ENCODE assay signal across 19 mouse cellular contexts in the genomic region with DNA sequence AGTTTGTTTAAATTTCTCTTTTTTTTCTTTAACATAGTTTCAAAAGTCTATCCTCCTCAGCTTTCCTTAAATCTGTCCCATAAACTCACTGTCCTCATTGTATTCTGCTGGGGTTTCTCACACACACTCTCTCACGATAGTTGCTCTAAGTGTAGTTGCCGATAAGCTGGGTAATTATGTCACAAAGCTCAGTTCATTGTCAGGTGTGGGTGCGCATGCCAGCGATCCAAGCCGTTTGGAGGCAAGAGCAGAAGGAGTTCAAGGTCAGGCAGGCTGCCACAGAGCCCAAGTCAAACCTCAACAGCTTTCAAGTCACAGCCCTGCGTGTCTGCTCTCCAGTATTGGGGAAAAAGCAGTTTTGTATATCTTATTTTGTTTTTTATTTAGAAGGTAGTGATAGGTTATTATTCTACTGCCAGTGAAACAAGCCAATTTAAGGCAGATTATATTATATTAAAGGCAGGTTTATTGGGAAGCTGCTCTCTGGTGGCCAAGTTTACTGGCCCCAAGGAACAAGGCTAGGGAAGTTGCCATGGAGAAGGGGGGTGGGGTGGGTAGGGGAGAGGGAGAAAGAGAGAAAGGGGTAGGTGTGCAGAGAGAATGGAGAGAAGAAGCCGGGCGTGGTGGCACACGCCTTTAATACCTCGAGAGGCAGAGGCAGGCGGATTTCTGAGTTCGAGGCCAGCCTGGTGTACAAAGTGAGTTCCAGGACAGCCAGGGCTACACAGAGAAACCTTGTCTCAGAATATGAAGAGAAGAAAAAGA. TPM values are rescaled to one million over a fixed set of nuclear protein-coding genes. Genes with fewer than 3 reads are reported as not detected.
DNase-seq lines count a peak whose midpoint lies in the region; ATAC-seq lines count a peak whose summit lies in the region.
"Had no signal": no experiment of that assay in that cellular context is flagged by ENCODE, and none has a peak within 500 bp of the region (broad histone marks: within the 10 kb centered on the region; RNA-seq: fewer than 3 reads in every experiment).

No protein-coding gene starts in this region.

- no peaks in the 10 kb centered on the region for H3K27me3 ChIP-seq in heart, embryonic 15.5 days
- no peaks in the 10 kb centered on the region for H3K27me3 ChIP-seq in midbrain, embryonic 13.5 days
- H3K27me3 ChIP-seq in midbrain, embryonic 14.5 days (ENCODE audit: control insufficient read depth, insufficient read depth, low read length), result no peaks in the 10 kb centered on the region
- H3K27me3 ChIP-seq: embryonic facial prominence, embryonic 13.5 days; hindbrain, embryonic 15.5 days; liver, embryonic 13.5 days; megakaryocyte, embryonic 14.5 days; neural tube, embryonic 12.5 days had no signal

- H3K27ac ChIP-seq in heart, embryonic 15.5 days, result peak overlapping the region; percentile 72
- H3K27ac ChIP-seq in midbrain, embryonic 13.5 days, result no peak overlapping the region
- no peak overlapping the region for H3K27ac ChIP-seq in midbrain, embryonic 14.5 days (replicated peaks; ENCODE audit: low read depth, low read length)
- H3K27ac ChIP-seq: embryonic facial prominence, embryonic 13.5 days; hindbrain, embryonic 15.5 days; liver, embryonic 13.5 days; neural tube, embryonic 12.5 days had no signal

- peaks cover 14% of the 10 kb centered on the region for H3K4me1 ChIP-seq in heart, embryonic 15.5 days (replicated peaks)
- peaks cover 7% of the 10 kb centered on the region for H3K4me1 ChIP-seq in midbrain, embryonic 13.5 days (replicated peaks)
- H3K4me1 ChIP-seq in midbrain, embryonic 14.5 days (ENCODE audit: control insufficient read depth, insufficient read depth, low read length), result no peaks in the 10 kb centered on the region
- H3K4me1 ChIP-seq: hindbrain, embryonic 15.5 days; liver, embryonic 13.5 days; neural tube, embryonic 12.5 days had no signal

- no peak overlapping the region for H3K4me3 ChIP-seq in heart, embryonic 15.5 days
- no peak overlapping the region for H3K4me3 ChIP-seq in midbrain, embryonic 13.5 days (replicated peaks)
- H3K4me3 ChIP-seq in midbrain, embryonic 14.5 days (replicated peaks; ENCODE audit: low read depth, low read length), result no peak overlapping the region
- H3K4me3 ChIP-seq: embryonic facial prominence, embryonic 13.5 days; hindbrain, embryonic 15.5 days; liver, embryonic 13.5 days; megakaryocyte, embryonic 14.5 days; neural tube, embryonic 12.5 days had no signal

- H3K9me3 ChIP-seq in heart, embryonic 15.5 days (replicated peaks), result no peaks in the 10 kb centered on the region
- H3K9me3 ChIP-seq in midbrain, embryonic 13.5 days, result no peaks in the 10 kb centered on the region
- no peaks in the 10 kb centered on the region for H3K9me3 ChIP-seq in midbrain, embryonic 14.5 days (ENCODE audit: control insufficient read depth, low read length)
- H3K9me3 ChIP-seq: embryonic facial prominence, embryonic 13.5 days; hindbrain, embryonic 15.5 days; liver, embryonic 13.5 days; megakaryocyte, embryonic 14.5 days; neural tube, embryonic 12.5 days had no signal

- no peak overlapping the region for H3K9ac ChIP-seq in heart, embryonic 15.5 days
- no peak overlapping the region for H3K9ac ChIP-seq in midbrain, embryonic 13.5 days (replicated peaks)
- no peak overlapping the region for H3K9ac ChIP-seq in midbrain, embryonic 14.5 days (replicated peaks; ENCODE audit: low read length)
- H3K9ac ChIP-seq: embryonic facial prominence, embryonic 13.5 days; hindbrain, embryonic 15.5 days; liver, embryonic 13.5 days; neural tube, embryonic 12.5 days had no signal

- no peaks in the 10 kb centered on the region for H3K36me3 ChIP-seq in heart, embryonic 15.5 days
- no peaks in the 10 kb centered on the region for H3K36me3 ChIP-seq in midbrain, embryonic 13.5 days
- no peaks in the 10 kb centered on the region for H3K36me3 ChIP-seq in midbrain, embryonic 14.5 days (ENCODE audit: control insufficient read depth, insufficient read depth, low read length)
- H3K36me3 ChIP-seq: embryonic facial prominence, embryonic 13.5 days; hindbrain, embryonic 15.5 days; liver, embryonic 13.5 days; neural tube, embryonic 12.5 days had no signal

- DNase-seq in ovary, adult 18-20 months (ENCODE audit: low spot score), result peak; percentile 9
- no peak for DNase-seq in ovary, postnatal 14 days (ENCODE audit: low spot score)
- peak; percentile 42 to 50 for DNase-seq in adrenal gland, postnatal 36 days
- DNase-seq in midbrain, embryonic 14.5 days, result no peak
- DNase-seq in spleen, adult 12 weeks (ENCODE audit: low spot score), result no peak
- DNase-seq: gastrocnemius, postnatal 36 days; kidney, adult 8-10 months; layer of hippocampus, postnatal 36 days; left cerebral cortex, postnatal 4 days; liver, embryonic 13.5 days; spleen, adult 18-20 months; thymus, postnatal 25 days had no signal

- H3K4me2 ChIP-seq in heart, embryonic 15.5 days, result no peak overlapping the region
- no peak overlapping the region for H3K4me2 ChIP-seq in midbrain, embryonic 13.5 days (replicated peaks)
- no peak overlapping the region for H3K4me2 ChIP-seq in midbrain, embryonic 14.5 days (ENCODE audit: low read length)
- H3K4me2 ChIP-seq: embryonic facial prominence, embryonic 13.5 days; hindbrain, embryonic 15.5 days; liver, embryonic 13.5 days; neural tube, embryonic 12.5 days had no signal

- WGBS in heart, embryonic 15.5 days, result 67% methylated on average over 12 of the region's 12 CpGs
- 87% methylated on average over 12 of the region's 12 CpGs for WGBS in midbrain, embryonic 13.5 days
- WGBS in midbrain, embryonic 14.5 days, result 92% methylated on average over 12 of the region's 12 CpGs

- peak; percentile 64; the same call in 1 of the 2 replicates for ATAC-seq in heart, embryonic 15.5 days (replicated peaks; ENCODE audit: insufficient number of reproducible peaks, insufficient read depth, low FRiP score, low read depth)
- no peak for ATAC-seq in midbrain, embryonic 13.5 days
- ATAC-seq in midbrain, embryonic 14.5 days (ENCODE audit: low FRiP score, low TSS enrichment), result no peak

RNA-seq across cellular contexts. Expression of a gene that starts 11.9 kb away (rescaled TPM):
- total RNA-seq in adrenal gland, postnatal 36 days (2021), result 1 to 10 TPM; 5.0 to 6.4 TPM
- polyA plus RNA-seq in heart, embryonic 15.5 days (2015; fragmentation: Nextera tagmentation; extraction: Ambion mirVana), result 5.8 and 8.2 TPM in 2 replicates
- 20.1 and 20.7 TPM in 2 replicates for polyA plus RNA-seq in midbrain, embryonic 13.5 days (2015; fragmentation: Nextera tagmentation; extraction: Ambion mirVana)
- polyA plus RNA-seq in midbrain, embryonic 14.5 days (2014; fragmentation: Nextera tagmentation; extraction: Ambion mirVana), result 29.2 and 29.9 TPM in 2 replicates
- total RNA-seq: gastrocnemius, postnatal 36 days; MEL had no signal

Comparison
In these comparisons a context has a peak if more than half of its experiments do, and no peak if none do; other contexts are left out.
1. DNase-seq: peak in ovary, adult 18-20 months (single experiment) and adrenal gland, postnatal 36 days (2 of 2); none in ovary, postnatal 14 days (single experiment), midbrain, embryonic 14.5 days (single experiment) and spleen, adult 12 weeks (single experiment).